Mouse (Mus musculus): Measurements from ENCODE around the gene Adgrl3.

The Adgrl3 gene

DNA sequence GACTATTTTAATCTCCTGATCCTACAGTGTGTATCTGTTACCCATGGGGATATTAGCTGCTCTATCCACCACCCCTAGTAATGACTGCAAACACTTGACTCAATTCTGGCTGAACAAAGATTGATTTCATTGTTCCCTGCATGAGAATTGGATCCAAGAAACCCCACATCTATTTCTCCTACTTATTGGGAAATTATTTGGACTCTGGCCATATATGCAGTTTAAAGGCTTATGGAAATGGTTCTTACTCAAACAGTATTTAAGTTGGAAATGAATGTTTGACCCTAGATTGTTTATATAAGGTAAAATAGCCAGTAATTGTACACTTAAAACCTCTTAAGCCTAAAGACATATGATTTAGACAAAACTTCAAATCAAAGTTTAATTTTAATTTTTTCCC is 207.3 kb downstream of the Adgrl3 start:
- DNase-seq (ENCODE audit: low read depth, low spot score), result no peak

DNA sequence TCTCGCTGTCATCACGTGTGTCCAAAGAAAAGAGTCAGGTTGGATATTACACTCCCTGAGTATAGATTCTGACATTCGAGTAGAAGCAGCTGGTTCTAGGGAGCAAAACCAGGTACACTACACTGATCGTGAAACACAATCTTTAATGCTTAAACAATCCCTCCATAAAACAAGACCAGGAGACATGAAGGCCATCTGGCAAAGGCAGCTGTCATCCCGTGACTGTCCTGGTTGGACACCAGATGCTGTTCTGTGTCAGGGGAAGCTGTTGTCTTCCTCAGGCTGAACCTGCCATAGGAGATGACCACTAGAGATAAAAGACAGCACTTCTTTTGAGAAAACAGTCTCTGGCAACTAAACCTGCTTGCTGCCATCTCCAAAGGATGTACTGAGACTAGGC is 228.8 kb downstream of the Adgrl3 start:
- DNase-seq (ENCODE audit: low read depth, low spot score), result no peak

- no peak for DNase-seq (ENCODE audit: low read depth, low spot score)
Measured at GRCm38 (mm10) chr5:81256091-81256490, 236.2 kb downstream of the Adgrl3 start.

DNA sequence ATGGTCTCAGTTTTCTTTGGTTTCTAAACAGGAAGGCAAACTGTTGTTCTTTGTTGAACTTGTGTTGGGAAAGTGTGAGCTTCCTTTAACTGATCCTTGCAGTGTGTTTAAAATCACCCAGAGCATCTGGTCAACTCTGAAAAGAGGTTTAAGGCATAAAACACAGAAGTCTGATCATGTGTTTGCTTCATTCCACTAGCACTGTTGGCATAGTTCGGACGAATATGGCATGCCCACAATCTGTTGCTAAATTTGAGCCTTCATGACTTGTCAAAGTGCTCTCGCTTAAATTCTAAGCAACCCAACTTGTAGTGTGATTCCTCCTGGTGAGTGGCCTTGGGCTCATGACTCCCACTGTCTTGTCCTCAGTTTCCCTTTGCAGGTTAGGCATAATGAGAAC is 249.8 kb downstream of the Adgrl3 start:
- DNase-seq (ENCODE audit: low read depth, low spot score), result no peak

DNA sequence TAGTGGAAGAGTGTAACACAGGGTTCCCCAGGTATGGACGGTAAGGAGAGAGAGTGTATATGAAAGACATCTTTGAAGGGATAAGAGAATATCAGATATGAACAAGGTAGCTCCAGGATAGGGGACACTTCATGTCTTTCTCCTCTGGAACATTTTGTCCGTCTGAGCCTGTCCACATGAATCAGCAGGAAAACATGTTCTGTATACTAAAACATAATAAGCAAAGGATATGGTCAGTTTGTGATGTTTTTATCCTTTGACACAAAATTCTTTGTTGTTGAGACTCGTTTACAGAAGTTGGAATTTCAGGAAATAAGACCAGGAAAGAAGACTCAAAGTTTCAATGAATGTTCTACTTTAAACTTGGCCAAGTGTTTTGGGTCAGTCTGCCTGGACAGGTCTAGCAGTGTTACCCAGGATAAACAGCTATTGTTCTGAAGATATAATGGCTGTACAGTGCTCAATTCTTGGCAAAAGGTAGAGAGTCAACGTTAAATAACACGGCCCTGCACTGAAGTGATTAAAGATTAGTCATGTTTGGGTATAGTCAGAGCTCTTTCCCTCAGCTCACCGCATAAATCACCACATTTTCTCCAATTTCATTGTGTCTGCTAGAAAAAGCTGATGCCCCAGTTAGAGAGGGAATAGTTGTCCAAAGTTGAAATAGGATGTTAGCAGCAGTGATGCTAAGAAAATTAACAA is 255.6 kb downstream of the Adgrl3 start:
- DNase-seq (ENCODE audit: low read depth, low spot score), result peak; percentile 92

DNA sequence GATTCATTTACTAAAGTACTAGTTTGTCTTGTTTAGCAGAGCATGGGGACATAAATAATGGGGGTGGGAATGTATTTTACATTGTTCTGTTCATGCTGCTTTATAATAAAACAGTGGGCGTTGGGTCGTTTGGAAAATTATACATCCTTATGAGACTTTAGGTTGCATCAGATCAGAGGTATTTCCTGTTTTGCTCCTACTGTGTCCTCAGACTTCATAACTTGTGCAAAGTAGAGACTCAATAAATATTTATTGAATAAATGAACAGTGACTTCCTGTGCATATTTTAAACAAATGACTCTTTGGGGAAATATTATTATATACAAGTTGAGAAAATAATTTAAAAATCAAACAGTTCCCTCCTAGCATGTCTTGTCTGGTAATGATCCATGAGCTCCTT is 259.3 kb downstream of the Adgrl3 start:
- no peak for DNase-seq (ENCODE audit: low read depth, low spot score)

DNA sequence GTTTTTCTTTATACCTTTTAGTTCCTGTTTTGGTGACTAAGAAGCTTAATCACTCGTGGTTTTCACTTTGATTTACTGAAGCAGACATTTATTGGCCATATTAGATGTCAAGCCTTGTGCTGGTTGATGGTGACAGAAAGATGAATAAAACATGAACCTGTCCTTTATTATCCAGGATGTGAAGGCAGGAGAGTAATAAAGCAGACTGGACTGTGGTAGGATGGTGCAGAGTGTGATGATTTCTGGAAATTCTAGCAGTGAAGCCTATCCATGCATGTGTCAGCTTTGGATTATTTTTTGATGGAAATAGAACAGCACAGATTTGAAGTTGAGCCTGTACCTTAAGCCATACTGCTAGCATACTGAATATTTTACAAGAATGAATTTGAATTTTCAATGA is 265.7 kb downstream of the Adgrl3 start:
- DNase-seq (ENCODE audit: low read depth, low spot score), result no peak

DNA sequence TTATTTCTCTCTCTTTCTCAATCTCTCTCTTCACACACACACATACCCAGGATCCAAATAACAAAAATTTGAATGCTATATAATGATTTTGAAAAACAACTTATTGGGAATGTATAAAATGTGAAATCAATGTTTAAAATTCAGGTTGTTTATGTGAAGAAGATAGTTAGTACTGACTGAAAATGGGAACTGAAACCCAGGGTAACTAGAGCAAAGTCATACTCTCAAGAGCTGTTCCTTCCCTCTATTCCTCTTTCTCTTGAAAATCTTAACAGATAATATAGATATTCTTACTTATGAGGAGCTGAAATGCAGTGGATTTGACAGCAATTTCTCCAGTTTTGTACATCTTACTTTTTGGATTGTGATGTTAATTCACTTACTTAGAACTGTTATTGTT is 281.9 kb downstream of the Adgrl3 start:
- DNase-seq (ENCODE audit: low read depth, low spot score), result no peak

GRCm38 (mm10) chr5:81317406-81318112 is 297.6 kb downstream of the Adgrl3 start:
- DNase-seq (ENCODE audit: low read depth, low spot score), result no peak

GRCm38 (mm10) chr5:81321276-81321934 is 301.5 kb downstream of the Adgrl3 start:
- no peak for DNase-seq (ENCODE audit: low read depth, low spot score)

- DNase-seq (ENCODE audit: low read depth, low spot score), result no peak
Measured at GRCm38 (mm10) chr5:81322064-81322463, 302.1 kb downstream of the Adgrl3 start.

DNA sequence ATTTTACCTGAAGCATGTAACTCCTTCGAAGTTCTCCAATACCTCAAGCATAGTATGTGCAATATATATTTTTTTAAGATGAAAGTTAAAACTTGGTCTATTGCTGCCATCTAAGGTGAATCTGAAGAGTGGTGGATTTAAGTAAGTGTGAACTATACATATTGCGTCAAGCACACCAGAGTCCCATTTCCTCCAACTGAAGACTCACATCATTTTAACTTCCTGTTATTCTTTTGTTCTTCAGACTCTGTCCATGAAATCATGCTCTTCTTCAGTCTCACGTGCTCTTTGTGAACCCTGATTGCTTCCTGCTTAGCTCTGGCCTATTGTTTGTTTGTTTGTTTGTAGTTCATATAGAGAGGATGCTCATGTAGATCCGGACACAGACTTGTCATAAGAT is 307.0 kb downstream of the Adgrl3 start:
- no peak for DNase-seq (ENCODE audit: low read depth, low spot score)

GRCm38 (mm10) chr5:81327392-81327791 is 307.5 kb downstream of the Adgrl3 start:
- DNase-seq (ENCODE audit: low read depth, low spot score), result no peak

DNA sequence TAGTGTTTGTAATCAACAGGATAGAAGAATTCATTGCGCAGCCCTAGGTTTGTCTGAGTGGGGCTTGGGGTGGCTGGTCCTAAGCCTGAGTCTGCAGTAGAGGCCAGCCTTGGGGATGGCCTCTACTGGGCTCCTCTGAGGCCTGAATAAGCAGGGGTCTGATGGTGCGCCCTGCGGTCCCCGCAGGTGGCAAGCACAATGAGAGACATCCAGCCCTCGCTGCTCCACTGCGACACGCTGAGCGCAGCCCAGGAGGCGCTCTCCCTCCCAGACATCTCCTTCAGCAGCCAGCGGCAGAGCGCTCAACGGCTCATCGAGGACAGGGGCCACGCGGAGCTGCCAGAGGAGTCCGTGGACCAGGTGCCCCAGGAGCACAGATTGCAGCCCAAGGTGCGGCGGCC is 309.6 kb downstream of the Adgrl3 start:
- no peak for DNase-seq (ENCODE audit: low read depth, low spot score)

- no peak for DNase-seq (ENCODE audit: low read depth, low spot score)
Measured at GRCm38 (mm10) chr5:81344330-81344729, 324.4 kb downstream of the Adgrl3 start.

- DNase-seq (ENCODE audit: low read depth, low spot score), result no peak
Measured at GRCm38 (mm10) chr5:81345096-81345435, 325.1 kb downstream of the Adgrl3 start.

DNA sequence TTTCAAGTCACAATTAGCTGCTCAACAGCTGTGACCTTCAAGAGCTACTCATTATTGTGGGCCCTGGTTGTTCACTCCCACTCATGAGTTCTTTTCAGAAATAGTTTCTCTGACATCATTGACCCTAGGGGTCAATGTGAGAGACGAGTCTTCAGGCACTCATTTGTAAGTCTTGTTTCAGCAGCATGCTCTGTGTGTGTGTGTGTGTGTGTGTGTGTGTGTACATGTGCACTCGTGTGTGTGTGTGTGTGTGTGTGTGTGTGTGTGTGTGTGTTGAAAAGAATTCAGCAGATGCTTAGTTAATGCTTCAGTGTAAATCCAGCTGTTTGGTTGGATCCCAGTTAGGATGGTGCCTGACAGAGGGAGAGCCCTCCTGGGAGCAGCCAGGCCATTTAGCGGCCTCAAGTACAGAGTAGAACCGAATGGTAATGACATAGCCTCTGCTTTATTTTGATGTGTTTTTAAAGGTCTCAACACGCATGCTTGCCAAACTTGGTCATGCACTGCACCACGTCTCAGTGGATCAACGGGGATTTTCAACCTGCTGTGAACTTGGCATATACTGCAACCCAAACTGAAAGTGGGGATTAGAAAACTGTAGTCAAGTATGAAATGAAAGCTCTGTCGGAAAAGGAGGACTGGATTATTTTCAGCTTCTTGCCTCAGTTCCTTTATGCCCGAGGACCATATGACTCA is 325.6 kb downstream of the Adgrl3 start:
- no peak for DNase-seq (ENCODE audit: low read depth, low spot score)

DNA sequence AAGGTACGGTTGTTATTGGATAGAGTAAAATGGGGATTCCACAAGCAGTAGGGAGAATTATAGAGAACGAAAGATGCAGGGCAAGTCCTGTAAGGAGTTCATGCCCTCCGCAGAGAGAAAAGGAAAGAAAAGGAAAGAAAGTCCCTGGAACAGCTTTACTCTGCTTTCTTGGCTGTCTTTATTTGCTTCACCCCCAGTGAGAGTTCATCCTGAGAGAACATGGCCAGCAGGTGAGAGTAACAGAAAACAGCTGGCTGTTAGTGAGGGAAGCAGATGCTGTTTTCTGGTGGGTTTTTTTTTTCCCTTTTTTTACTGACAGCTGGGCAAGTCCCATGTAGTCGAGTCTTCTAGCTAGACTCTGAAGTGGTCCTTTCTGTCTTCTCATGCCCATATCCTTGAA is 327.6 kb downstream of the Adgrl3 start:
- DNase-seq (ENCODE audit: low read depth, low spot score), result no peak

- no peak for DNase-seq (ENCODE audit: low read depth, low spot score)
Measured at GRCm38 (mm10) chr5:81359560-81359959, 339.6 kb downstream of the Adgrl3 start.

DNA sequence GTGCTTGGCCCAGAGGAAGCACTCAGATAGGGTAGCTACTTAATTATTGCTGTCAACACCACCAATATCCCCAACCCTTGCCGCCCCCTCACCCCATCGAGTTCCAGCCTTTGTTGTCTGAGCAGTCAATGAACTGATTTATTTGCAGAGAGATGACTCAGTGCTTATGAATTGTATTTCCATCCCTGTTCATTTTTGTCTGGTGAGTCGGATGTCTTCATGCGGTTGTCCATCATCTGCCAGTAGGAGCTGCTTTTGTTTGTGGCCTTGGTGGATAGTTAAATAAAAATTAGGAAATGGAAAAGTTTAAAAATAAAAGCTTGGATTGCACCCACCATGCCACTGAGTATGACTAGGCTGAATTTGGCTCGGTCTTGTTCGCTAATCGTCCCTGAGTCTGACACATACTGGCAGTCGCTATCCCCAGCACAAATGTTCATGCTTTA is 344.3 kb downstream of the Adgrl3 start:
- peak; percentile 99 for DNase-seq (ENCODE audit: low read depth, low spot score)

DNA sequence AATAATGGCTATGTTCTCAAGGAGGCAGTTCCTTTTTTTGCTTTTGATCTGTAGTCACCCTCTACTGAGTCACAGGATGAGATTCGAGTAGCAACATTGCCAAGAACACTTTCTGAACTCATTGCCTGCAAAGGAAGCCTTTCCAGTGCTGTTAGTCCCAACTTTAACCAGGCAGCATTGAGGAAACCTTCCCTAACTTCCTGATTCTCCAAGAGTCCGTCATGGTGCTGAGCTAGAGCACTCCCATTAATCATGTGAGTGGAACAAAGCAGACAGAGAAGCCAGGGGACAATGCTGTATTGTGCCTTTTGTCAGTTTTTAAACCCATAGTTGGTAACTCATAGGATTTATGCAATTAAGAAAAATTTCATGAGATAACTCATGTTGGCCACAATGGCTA is 345.3 kb downstream of the Adgrl3 start:
- DNase-seq (ENCODE audit: low read depth, low spot score), result peak; percentile 92

GRCm38 (mm10) chr5:81370126-81370850 is 350.4 kb downstream of the Adgrl3 start:
- DNase-seq (ENCODE audit: low read depth, low spot score), result no peak
